Mouse (Mus musculus) ES-E14 (cell line): ENCODE results near the gene Ak5.

Experiments
- CHD2 ChIP-seq: IDR thresholded peaks from 2 replicates; pipeline ENCODE4 v1.6.1; 2014; ENCODE audit warnings: mild to moderate bottlenecking, low read depth, low read length, inconsistent platforms
- HCFC1 ChIP-seq: IDR thresholded peaks from 2 replicates; pipeline ENCODE4 v1.6.1; 2012; ENCODE audit warnings: low read length, inconsistent platforms, borderline replicate concordance; ENCODE audit not compliant: insufficient read depth
- MAFK ChIP-seq: IDR thresholded peaks from 2 replicates; pipeline ENCODE4 v1.6.1; 2014; ENCODE audit warnings: mild to moderate bottlenecking, low read depth, low read length, inconsistent platforms; ENCODE audit not compliant: insufficient read depth
- ZC3H11A ChIP-seq: IDR thresholded peaks from 2 replicates; pipeline ENCODE4 v1.6.1; 2012; ENCODE audit warnings: low read depth, mild to moderate bottlenecking, inconsistent platforms, low read length, borderline replicate concordance
- ZNF384 ChIP-seq: IDR thresholded peaks from 2 replicates; pipeline ENCODE4 v1.6.1; 2012; ENCODE audit warnings: low read depth, low read length, inconsistent platforms

GRCm38 (mm10) chr3:152544921-152545320 is 123.2 kb downstream of the Ak5 start:
- TF ChIP-seq MAFK (no peak), ZNF384 (no peak), CHD2 (no peak), ZC3H11A (no peak), HCFC1 (no peak)
